Mouse (Mus musculus) forelimb bud, embryonic 11.5 days (tissue): ENCODE data around the gene Prph.
A peak's percentile ranks its signal among the peaks of the same experiment; 100 is the strongest.
"Not testable (repeated sequence)": the region's sequence is repeated elsewhere in the genome, so short reads cannot be mapped to it uniquely, and the experiment has no call there.

Experiments
- DNase-seq: peaks from one replicate; pipeline ENCODE4 v3.0.0-alpha.2; 2012; ENCODE audit warnings: low read depth, low spot score

Gene Prph

DNA sequence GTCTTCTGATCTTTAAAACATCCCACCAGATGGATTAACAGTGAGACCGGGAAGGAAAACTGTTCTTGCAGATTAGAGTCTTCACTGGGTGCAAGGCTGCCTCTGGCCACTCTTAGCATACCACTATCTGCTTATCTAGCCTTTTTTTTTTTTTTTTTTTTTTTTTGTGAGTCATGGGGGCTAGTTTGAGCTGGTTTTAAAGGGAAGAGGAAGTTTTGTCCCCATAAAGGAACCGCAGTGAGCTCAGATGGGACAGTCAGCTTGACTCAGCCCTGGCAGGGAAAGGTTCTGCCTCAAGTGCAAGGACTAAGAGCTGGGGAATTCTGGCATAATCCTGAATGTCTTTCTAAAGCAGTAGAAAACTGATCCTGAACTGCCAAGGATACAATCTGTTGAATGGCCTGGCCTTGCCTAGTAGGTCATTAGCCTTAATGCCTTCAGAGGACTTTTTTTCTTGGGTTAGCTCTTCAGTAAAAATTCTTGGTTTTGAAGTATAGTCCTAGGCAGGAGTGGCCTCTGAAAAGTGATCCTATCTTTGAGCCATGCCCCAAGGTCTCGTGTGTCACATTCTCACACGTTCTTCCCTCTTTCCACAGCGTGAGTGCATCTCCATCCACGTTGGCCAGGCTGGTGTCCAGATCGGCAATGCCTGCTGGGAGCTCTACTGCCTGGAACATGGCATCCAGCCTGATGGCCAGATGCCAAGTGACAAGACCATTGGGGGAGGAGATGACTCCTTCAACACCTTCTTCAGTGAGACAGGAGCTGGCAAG lies 21.3 kb upstream of the Prph start:
- no peak for DNase-seq

DNA sequence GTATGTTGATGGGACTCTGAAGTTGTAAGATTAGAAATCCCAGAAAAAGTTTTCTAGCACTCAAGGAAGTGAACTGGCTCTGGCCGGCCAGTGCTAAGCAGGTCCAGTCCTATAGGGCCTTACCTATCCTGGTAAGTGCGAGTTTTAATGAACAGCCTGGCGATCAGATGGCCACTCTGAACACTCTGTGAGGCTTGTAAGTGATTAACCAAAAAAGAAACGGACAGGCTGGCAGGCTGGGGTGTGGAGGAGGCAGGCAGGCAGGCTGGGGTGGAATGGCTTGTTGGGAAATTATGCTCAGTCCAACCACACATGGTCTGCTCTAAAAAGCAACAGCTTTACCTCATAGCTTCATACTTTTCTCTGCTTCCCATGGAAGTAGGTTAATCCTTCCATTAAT lies 19.5 kb upstream of the Prph start:
- no peak for DNase-seq

DNA sequence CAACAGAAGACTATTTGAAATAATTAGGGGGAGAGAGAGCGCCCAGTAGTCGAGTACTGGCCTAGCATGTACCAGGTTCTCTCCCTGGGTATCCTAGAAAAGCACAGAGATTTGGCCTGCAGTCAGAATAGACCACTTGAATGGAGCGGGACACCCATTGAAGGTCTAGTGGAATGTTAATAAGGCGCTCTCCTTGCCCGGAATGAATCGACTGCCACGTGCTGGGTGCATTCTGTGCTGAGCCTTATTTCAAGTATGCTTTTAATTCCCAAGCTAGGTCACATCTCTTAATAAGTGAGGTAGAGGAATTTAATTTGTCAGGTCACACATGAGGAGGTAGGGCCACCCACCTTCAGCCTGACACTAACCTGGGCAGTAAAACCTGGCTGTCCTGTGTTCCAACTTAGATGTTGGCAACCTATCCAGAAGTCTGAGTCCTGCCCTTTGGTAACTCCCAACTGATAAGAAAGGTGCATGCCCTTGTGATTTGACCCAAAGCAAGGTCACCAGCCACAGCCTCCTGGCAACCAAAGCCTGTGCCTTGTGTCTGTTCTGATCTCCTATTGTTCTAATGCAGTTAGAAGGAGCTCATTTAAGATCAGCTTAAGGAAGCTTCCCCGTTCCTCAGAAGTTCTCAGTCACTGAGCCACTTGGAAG lies 18.6 kb upstream of the Prph start:
- no peak for DNase-seq

DNA sequence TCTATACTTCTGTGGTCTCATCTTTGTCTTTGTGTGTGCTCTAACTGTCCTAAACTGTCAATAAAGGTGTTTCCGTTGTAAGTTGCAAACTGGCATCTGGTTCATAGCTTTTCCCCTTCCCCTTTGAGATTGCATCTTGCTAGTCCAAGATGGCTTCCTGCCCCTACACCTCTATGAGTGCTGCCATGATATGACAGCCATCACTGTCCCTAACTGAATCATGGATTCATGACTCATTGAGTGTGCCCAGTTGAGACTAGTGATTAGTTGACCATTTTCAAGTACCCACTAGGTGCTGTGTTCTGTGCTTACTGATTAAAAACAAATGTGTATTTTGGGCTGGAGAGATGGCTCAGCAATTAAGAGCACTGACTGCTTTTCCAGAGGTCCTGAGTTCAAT lies 16.9 kb upstream of the Prph start:
- DNase-seq = no peak

DNA sequence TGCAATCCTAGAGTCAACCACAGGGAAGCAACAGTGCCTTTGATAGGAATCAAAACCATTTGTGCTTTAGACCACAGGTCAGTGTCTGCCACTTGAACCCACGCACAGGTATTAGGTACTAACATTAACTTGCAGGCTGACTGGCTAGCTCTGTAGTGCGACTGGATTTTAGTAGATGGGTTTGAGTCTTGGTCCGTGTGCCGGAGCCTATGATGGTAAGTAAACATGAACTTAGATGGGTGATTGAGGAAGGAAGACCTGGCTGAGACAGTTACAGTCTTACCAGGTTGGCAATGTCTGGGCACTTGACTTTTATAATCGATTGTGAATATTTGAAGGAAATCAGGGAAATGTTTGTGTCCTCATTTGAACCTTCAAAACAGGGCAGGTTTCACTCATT lies 16.2 kb upstream of the Prph start:
- no peak for DNase-seq

DNA sequence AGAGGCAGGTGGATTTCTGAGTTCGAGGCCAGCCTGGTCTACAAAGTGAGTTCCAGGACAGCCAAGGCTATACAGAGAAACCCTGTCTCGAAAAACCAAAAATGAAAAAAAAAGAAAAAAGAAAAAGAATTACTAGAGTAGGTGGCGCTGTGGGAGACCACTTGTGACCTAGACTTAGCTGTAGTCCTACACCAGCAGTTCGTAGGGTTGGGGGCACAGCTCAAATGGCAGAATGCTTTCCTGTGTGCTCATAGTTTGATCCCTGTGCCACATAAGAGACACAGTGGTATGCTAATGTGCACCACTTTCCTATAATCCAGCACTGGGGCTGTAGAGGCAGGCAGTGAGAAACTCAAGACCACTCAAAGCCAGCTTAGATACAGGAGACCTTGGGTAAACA lies 15.7 kb upstream of the Prph start:
- DNase-seq = no peak

DNA sequence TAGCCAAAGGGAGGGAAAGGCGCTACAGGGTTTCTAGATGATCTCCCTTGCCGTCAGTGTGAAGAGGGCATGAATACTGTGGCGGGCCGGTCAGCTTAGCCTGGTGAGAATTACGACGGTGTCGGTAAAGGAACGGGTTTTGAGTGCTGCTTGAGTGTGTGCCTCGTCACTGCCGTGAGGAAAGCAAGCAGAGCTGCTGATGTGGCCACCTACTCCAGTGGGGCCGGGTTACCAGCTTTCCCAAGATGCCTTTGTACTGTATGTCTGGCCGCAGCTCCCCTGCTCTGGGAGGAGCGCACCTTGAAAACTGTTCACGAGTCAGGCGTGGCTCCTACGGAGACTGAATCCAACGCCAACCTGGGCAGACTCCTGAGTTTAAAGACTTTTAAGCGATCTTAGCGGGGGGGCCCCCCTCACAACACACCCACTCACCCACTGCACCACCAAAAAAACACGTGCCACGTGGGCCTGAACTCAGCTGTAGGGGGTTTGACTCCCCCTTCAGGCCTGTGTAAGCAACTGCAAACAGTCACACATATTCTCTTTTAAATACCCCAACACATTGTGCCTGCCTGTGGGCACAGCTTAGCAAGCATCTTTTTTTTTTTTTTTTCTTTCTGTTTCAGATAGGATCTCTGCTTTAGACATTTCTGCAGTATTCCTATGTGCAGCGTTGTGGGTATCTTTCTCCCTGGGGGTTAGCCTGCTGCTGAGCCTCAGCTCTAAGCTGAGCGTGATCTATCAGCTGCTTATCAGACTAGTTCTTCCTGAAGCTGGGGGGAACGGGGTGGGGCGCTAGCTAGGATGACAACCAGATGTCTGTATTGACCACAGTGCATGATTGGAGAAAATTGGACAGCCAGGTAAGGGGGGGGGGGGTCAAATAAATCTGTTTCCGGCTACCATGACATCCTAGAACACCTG lies 14.7 kb upstream of the Prph start:
- DNase-seq = no peak

DNA sequence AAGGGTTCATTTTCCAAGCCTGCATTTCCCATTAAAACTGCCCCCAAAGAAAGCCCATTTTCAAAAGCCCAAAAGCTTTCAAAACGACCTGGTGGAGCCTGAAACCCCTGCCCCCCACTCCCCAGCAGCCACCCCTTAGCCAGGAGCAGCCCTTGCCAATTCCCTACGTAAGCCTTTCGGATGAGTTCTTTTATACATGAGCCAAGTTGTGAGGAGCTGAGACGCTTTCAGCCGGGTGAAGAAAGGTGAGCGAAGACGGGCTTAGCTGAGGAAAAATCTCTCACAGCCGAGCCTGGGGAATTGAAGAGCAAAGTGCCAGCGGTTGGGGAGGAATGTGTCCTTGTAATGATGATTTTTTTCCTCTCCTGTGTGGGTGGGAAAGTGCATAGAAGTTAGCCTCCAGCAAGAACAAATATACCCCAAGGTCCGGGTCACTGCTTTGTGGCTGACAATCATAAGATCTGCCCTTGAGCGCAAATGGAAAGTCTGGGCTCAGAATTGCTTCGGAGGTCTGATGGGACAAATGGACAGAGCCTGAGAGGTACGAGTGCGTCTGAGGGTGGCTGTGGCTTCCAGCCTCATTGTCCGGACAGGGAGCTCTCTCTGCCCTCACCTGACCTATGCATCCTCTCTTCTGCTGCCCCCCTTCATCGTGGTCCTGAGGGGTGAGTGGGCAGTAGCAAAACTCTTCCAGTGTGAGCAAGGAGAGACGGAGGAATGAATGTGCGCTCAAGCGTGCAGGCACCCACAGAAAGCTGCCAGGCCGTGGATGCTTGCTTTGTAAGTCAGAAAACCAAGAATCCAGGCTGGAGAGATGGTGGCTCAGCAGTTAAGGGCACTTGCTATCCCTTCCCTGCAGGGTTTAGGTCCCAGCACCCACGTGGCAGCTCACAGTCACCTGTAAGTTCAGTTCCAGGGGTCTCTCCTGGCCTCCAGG lies 13.8 kb upstream of the Prph start:
- DNase-seq = no peak

DNA sequence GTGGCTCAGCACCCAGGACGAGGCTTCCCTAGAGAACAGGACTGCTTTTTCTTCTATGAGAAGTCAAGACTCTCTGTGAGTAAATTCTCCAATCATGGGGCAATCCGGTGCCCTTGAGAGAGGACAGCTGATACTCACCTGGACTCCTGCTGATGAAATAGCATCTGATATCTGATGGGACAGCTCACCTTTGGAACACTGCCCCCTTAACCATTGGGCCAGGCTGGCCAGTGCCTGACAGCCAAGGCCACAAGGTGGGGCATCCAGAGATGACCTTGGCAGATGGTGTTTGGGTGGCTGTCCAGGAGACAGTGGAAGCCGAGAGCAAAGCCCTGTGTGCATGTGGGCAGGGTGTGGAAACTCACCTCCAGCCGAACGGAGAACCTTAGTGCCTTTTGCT lies 12.6 kb upstream of the Prph start:
- no peak for DNase-seq

DNA sequence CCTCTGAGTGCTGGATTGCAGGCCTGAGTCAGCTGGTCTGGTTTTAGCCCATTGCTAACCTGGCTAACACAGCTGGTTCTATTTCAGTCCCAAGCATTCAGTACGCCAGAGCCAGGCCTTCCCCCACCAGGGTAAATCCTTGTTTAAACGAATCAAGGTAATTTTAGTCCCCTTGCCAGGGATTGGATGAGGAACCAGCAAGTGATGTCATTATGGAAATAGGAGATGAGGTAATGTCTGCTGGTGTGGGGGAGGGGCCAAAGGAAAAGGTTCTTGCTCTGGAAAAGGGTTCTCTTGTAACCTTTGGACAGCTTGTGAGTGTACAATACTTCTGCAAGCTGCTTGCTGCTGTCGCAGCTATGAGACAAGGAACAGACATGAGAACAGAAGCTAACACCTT lies 10.1 kb upstream of the Prph start:
- DNase-seq = no peak

DNA sequence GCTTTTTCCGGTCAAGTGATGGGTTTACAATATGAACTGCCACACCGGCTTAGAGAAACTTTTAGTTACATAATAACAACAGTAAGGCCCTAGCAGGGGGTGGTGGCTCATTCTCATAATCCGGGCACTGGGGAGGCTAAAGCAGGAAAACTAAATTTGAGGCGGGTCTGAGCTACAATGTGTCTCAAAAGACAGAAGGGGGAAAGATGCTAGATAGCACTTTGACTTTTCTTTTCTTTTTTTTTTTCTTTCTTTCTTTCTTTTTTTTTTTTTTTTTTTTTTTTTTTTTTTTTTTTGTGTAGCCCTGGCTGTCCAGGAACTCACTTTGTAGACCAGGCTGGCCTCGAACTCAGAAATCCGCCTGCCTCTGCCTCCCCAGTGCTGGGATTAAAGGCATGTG lies 9.2 kb upstream of the Prph start:
- DNase-seq = not testable (repeated sequence)

DNA sequence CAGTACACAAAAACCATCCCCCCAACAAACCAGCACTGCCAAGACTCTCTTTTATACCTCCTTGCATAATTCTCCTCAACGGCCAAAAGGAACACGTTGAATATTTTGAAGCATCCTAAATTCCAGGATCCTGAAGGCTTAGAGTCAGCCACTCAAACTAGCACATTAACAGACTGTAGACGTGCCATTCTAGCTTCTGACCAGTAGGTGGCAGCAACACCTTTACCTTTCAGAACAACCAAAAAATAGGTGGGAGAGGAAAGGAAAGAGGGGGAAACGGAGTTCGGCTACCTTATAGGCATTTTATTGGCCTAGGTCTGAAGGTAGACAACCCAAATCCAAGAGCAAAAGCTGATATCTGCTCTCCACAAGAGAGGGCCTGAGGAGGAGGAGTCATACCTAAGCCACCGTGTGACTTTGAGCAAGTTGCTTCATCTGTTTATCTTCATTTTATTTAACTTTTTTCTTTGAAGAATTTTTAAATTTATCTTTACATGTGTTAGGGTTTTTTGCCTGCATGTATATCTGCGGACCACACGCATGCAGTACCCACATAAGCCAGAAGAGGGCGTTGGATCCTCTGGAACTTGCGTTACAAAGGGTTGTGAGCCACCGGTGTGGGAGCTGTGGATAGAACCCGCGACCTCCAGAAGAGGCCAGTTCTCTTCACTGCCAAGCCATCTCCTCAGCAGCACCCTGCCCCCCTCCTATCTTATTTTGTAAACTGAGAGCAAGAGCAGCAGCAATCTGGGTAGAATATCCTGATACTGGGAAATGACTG lies 5.3 kb upstream of the Prph start:
- peak; percentile 78 for DNase-seq

DNA sequence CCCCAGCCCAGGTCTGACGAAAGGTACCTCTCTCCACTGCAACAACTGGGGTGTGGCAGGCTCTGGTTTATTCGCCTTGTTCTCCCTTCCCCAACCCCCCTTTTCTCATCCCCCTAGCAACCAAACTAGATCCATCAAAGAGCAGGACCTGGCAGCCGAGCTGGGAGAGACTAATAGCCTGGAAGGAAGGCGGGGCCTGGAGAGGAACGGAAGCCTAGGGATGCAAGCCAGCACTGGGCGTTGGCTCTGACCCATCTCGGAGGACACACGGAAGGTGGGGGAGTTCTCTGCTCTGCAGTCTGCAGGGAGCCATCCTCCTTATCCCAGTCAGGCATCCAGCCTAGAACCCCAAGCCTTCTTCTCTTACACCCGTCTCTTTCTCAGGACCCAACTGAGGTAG lies 1.6 kb upstream of the Prph start:
- no peak for DNase-seq

DNA sequence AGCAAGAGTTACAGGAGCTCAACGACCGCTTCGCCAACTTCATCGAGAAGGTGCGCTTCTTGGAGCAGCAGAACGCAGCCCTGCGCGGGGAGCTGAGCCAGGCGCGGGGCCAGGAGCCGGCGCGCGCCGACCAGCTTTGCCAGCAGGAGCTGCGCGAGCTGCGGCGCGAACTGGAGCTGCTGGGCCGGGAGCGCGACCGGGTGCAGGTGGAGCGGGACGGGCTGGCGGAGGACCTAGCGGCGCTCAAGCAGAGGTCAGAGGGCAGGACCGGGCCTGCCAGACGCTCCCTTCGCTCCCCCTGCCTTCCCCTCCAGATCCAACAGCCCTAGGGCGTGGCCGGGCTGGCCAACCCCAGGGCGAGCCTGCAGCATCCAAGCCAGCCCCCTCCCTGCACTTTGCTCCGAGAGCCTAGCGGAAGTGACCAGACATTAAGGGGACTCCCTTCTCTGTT lies 562 bp downstream of the Prph start:
- no peak for DNase-seq

DNA sequence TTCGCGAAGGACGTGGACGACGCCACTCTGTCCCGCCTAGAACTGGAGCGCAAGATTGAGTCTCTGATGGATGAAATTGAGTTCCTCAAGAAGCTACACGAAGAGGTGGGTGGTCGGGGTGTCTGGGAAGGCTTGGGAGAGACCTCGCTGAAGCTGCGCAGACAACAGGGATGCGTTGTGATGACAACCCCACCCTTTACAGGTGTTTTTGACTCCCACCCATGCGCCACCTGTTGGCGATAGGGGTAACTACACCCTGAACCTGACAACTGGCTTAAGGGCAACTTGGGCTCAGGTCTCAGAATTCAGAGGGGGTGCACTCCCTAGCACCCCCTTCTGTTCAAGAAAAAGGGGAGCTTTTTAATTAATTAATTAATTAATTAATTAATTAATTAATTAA lies 1.4 kb downstream of the Prph start:
- peak; percentile 59 for DNase-seq

DNA sequence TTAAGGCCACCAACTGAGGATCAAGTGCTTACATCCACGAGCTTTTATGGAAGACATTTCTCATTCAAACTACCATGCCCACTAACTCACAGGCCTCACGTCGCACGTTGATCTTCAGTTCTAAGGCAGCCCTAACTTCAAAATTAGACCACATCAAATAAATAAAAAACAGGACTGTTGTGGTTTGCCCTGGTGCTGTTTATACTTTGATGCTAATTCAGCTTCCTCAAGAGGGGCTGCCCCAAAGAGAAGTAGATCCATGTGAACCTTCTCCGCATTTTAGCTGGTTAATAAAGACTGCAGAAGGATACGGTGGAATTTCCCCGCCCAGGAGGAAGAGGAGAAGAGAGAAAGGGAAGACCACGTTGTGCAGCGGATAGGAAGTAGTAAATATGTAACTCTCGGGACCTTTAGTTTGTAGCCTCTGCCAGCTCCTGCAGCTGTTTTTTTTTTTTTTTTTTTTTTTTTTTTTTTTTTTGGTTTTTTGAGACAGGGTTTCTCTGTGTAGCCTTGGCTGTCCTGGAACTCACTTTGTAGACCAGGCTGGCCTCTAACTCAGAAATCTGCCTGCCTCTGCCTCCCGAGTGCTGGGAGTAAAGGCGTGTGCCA lies 10.7 kb downstream of the Prph start:
- DNase-seq = no peak

DNA sequence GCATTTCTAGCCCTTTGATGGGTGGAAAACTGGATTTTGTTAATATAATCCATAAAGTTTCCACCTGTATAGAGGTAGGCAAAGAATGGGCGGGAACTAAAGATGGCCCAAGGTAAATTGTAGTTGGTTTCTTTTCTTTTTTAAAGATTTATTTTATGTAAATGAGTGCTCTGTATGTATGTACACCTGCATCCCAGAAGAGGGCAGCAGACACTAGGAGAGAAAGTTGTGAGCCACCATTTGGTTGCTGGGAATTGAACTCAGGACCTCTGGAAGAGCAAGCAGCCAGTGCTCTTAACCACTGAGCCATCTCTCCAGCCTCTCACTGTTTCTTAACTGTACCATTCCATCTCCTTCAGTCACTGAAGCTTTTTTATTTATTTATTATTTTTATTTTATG lies 17.0 kb downstream of the Prph start:
- no peak for DNase-seq

DNA sequence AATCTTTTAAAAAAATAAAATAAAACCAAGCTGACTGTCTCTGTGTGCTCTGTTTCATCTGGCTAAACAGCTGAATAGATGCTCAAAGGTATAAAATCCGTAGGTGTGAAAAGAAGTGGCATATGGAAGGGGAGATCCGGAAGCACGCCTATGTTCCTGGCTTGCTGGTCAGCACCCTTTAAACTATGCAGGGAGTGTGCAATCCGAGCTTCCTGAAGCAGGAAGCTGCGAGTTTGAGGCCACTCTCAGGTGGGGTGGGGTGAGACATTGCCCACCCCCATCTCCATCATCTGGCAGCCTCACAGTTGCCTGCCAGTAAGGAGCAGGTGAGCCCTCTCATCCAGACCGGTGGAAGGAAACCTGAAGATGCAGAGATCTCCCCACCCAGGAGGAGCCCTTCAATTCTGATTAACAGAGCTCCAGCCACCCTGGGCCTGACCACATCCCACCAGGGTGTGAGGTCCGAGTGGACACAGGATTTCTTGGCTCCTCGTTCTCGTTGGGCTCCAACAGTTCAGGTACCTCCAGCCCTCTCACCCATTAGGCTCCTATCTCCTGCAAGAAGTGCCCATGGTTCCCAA lies 19.1 kb downstream of the Prph start, which contains the start of gene Troap:
Gene Troap, plus strand, starts transcription at position 557 of the 581 bp plus-strand sequence.
- no peak for DNase-seq

DNA sequence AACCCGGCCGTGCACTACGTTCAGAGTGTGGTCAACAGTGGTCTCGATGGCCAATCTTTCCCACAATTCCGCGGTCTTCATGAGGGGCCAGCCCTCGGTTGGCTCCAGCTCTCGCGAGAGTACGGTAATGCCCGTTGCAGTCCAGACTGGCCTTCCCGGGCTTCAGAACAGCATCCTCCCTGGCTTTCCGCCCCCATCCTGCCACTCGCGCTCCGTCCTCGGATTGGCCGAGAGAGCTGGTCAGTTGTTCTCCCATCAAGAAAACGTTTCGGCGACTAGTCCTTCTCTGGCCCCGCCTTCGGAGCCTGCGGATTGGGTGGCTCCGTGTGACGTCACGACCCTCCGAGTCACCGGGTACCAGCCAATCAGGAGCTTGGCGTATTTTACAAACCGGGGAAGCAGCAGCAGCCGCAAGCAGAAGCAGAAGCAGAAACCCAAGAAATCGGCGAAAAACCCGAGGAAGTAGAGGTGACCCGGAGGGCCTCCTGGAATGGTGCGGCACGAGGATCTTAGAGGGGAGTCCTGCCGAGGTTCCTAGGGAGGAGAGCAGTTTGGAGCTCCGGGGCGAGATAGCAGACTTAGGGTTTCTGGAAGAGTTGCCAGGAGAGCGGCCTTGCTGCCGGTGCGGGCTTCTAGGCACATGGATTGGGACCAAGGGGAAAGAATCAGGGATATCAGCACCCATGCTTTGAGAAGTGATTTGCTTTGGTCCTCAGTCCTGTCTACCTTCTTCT lies 19.8 kb downstream of the Prph start:
- peak; percentile 98 for DNase-seq
